In genomic region chr19:29241581-29241980, GRCm38 (mm10) we compare ENCODE assay signal across 14 mouse cellular contexts. TPM values are rescaled to one million over a fixed set of nuclear protein-coding genes. Genes with fewer than 3 reads are reported as not detected.
DNase-seq lines count a peak whose midpoint lies in the region; ATAC-seq and TF ChIP-seq lines count a peak whose summit lies in the region.
"Had no signal": no experiment of that assay in that cellular context is flagged by ENCODE, and none has a peak within 500 bp of the region (broad histone marks: within the 10 kb centered on the region; RNA-seq: fewer than 3 reads in every experiment).

No protein-coding gene starts in this region.

- WGBS in heart, embryonic 11.5 days (ENCODE audit: insufficient replicate concordance), result 46% methylated on average over 10 of the region's 10 CpGs
- 47% methylated on average over 10 of the region's 10 CpGs for WGBS in heart, embryonic 10.5 days
- WGBS in liver, embryonic 13.5 days (ENCODE audit: insufficient replicate concordance), result 6% methylated on average over 10 of the region's 10 CpGs
- 64% methylated on average over 10 of the region's 10 CpGs for WGBS in stomach, embryonic 15.5 days
- WGBS in kidney, adult 2 months, result 80% methylated on average over 10 of the region's 10 CpGs

- DNase-seq in heart, embryonic 10.5 days (ENCODE audit: low spot score), result no peak
- DNase-seq in c-Kit-negative CD71-positive TER-119-positive erythroid progenitor cells, embryonic 14.5 days (ENCODE audit: low read depth, low spot score), result peak; percentile 52
- no peak for DNase-seq in liver, embryonic 13.5 days
- no peak for DNase-seq in urinary bladder, postnatal 14 days (ENCODE audit: low spot score)
- DNase-seq in kidney, adult 11 months, result no peak
- DNase-seq in kidney, adult 2 months, result no peak
- DNase-seq: cerebellum, adult 11-12 months; gastrocnemius, postnatal 14 days; heart, postnatal 10 days; kidney, postnatal 4 days had no signal

- TF ChIP-seq CTCF in kidney, adult 2 months (conservative IDR thresholded peaks at IDR 0.05; ENCODE audit: insufficient read depth, insufficient read length, low read depth, low read length), result no peak

- H3K27ac ChIP-seq in heart, embryonic 11.5 days (ENCODE audit: low read depth, low read length), result no peak overlapping the region
- H3K27ac ChIP-seq in heart, embryonic 10.5 days, result no peak overlapping the region
- peak overlapping the region; percentile 65 for H3K27ac ChIP-seq in liver, embryonic 13.5 days
- no peak overlapping the region for H3K27ac ChIP-seq in stomach, embryonic 15.5 days
- no peak overlapping the region for H3K27ac ChIP-seq in kidney, adult 2 months (ENCODE audit: insufficient read depth, low read depth, low read length)
- H3K27ac ChIP-seq: forebrain, embryonic 13.5 days; midbrain, embryonic 15.5 days had no signal

- no peaks in the 10 kb centered on the region for H3K36me3 ChIP-seq in heart, embryonic 11.5 days (ENCODE audit: control insufficient read depth, insufficient read depth, low read length)
- no peaks in the 10 kb centered on the region for H3K36me3 ChIP-seq in heart, embryonic 10.5 days
- no peaks in the 10 kb centered on the region for H3K36me3 ChIP-seq in liver, embryonic 13.5 days
- no peaks in the 10 kb centered on the region for H3K36me3 ChIP-seq in stomach, embryonic 15.5 days
- H3K36me3 ChIP-seq in kidney, adult 2 months (ENCODE audit: control insufficient read depth, insufficient read depth, low read length), result no peaks in the 10 kb centered on the region
- H3K36me3 ChIP-seq: midbrain, embryonic 15.5 days had no signal

- H3K4me1 ChIP-seq in heart, embryonic 11.5 days (ENCODE audit: control insufficient read depth, insufficient read depth, low read length), result peaks cover 16% of the 10 kb centered on the region
- H3K4me1 ChIP-seq in heart, embryonic 10.5 days, result peaks cover 41% of the 10 kb centered on the region
- H3K4me1 ChIP-seq in liver, embryonic 13.5 days (replicated peaks), result peaks cover 59% of the 10 kb centered on the region
- H3K4me1 ChIP-seq in stomach, embryonic 15.5 days, result no peaks in the 10 kb centered on the region
- H3K4me1 ChIP-seq in kidney, adult 2 months (ENCODE audit: control insufficient read depth, insufficient read depth, low read length), result peaks cover 4% of the 10 kb centered on the region; the same call in 1 of the 2 replicates

- 0 out of 2 replicates have a peak, but pooled peaks have one; percentile 7 for ATAC-seq in heart, embryonic 11.5 days (replicated peaks; ENCODE audit: insufficient number of reproducible peaks, low FRiP score, low TSS enrichment)
- peak; percentile 92 for ATAC-seq in liver, embryonic 13.5 days (ENCODE audit: low read depth)
- ATAC-seq in stomach, embryonic 15.5 days (ENCODE audit: insufficient read depth, low FRiP score, low read depth), result peak; percentile 22; the same call in 1 of the 2 replicates
- ATAC-seq: forebrain, embryonic 13.5 days; midbrain, embryonic 15.5 days had no signal

- no peaks in the 10 kb centered on the region for H3K27me3 ChIP-seq in heart, embryonic 11.5 days (ENCODE audit: control insufficient read depth, insufficient read depth, low read length)
- H3K27me3 ChIP-seq in heart, embryonic 10.5 days (ENCODE audit: insufficient read depth, poor library complexity, severe bottlenecking), result no peaks in the 10 kb centered on the region
- H3K27me3 ChIP-seq in liver, embryonic 13.5 days, result no peaks in the 10 kb centered on the region
- no peaks in the 10 kb centered on the region for H3K27me3 ChIP-seq in stomach, embryonic 15.5 days (replicated peaks)
- H3K27me3 ChIP-seq in kidney, adult 2 months (replicated peaks; ENCODE audit: control insufficient read depth, insufficient read depth, low read length), result no peaks in the 10 kb centered on the region
- H3K27me3 ChIP-seq: forebrain, embryonic 13.5 days; midbrain, embryonic 15.5 days had no signal

- H3K4me2 ChIP-seq in heart, embryonic 11.5 days, result no peak overlapping the region; the same call in 1 of the 2 replicates
- peak overlapping the region; percentile 59 for H3K4me2 ChIP-seq in liver, embryonic 13.5 days
- no peak overlapping the region for H3K4me2 ChIP-seq in stomach, embryonic 15.5 days
- H3K4me2 ChIP-seq: forebrain, embryonic 13.5 days; midbrain, embryonic 15.5 days had no signal

- H3K4me3 ChIP-seq in heart, embryonic 11.5 days (ENCODE audit: low read depth, low read length), result no peak overlapping the region
- no peak overlapping the region for H3K4me3 ChIP-seq in heart, embryonic 10.5 days
- H3K4me3 ChIP-seq in liver, embryonic 13.5 days (replicated peaks), result peak overlapping the region; percentile 21
- no peak overlapping the region for H3K4me3 ChIP-seq in stomach, embryonic 15.5 days (replicated peaks)
- H3K4me3 ChIP-seq in kidney, adult 2 months (ENCODE audit: insufficient read depth, low read depth, low read length), result no peak overlapping the region
- H3K4me3 ChIP-seq: forebrain, embryonic 13.5 days; midbrain, embryonic 15.5 days had no signal

- no peaks in the 10 kb centered on the region for H3K9me3 ChIP-seq in heart, embryonic 11.5 days (replicated peaks; ENCODE audit: control insufficient read depth, low read length)
- H3K9me3 ChIP-seq in heart, embryonic 10.5 days, result no peaks in the 10 kb centered on the region
- H3K9me3 ChIP-seq in liver, embryonic 13.5 days (replicated peaks), result no peaks in the 10 kb centered on the region
- no peaks in the 10 kb centered on the region for H3K9me3 ChIP-seq in stomach, embryonic 15.5 days
- H3K9me3 ChIP-seq: forebrain, embryonic 13.5 days; midbrain, embryonic 15.5 days had no signal

- H3K9ac ChIP-seq in heart, embryonic 11.5 days (ENCODE audit: low read depth, low read length), result no peak overlapping the region
- H3K9ac ChIP-seq in liver, embryonic 13.5 days, result peak overlapping the region; percentile 56
- H3K9ac ChIP-seq in stomach, embryonic 15.5 days, result no peak overlapping the region
- H3K9ac ChIP-seq: forebrain, embryonic 13.5 days; midbrain, embryonic 15.5 days had no signal

- TF ChIP-seq POLR2A in kidney, adult 2 months (IDR thresholded peaks at IDR 0.05; ENCODE audit: low read depth, low read length), result no peak

RNA-seq across cellular contexts. Expression of gene Jak2, which starts 10.0 kb away (rescaled TPM):
- polyA plus RNA-seq in heart, embryonic 11.5 days (2014; fragmentation: Nextera tagmentation; extraction: Ambion mirVana), result 9.8 and 10.4 TPM in 2 replicates
- polyA plus RNA-seq in heart, embryonic 10.5 days (2016; fragmentation: Nextera tagmentation; extraction: Ambion mirVana), result 7.8 and 8.1 TPM in 2 replicates
- polyA plus RNA-seq in liver, embryonic 13.5 days (2015; fragmentation: Nextera tagmentation; extraction: Ambion mirVana), result 10.9 and 11.8 TPM in 2 replicates
- 10.2 and 10.5 TPM in 2 replicates for polyA plus RNA-seq in stomach, embryonic 15.5 days (2015; fragmentation: Nextera tagmentation; extraction: Ambion mirVana)
- polyA plus RNA-seq in kidney, adult 2 months (2012; rRNA removed), result 6.5 and 7.0 TPM in 2 replicates

Comparison
In these comparisons a context has a peak if more than half of its experiments do, and no peak if none do; other contexts are left out.
1. ATAC-seq: peak in every context shown above with its lines; median percentile 92 in liver, embryonic 13.5 days; 22 in stomach, embryonic 15.5 days; 7 in heart, embryonic 11.5 days.